Mouse (Mus musculus): Measurements from ENCODE around the gene Ntm.

The Ntm gene

GRCm38 (mm10) chr9:29296752-29297151 is 666.2 kb downstream of the Ntm start:
- no peak for DNase-seq

GRCm38 (mm10) chr9:29288003-29288704 is 674.8 kb downstream of the Ntm start:
- no peak for DNase-seq

- no peak for DNase-seq
Measured at GRCm38 (mm10) chr9:29285144-29285543, 677.8 kb downstream of the Ntm start.

DNA sequence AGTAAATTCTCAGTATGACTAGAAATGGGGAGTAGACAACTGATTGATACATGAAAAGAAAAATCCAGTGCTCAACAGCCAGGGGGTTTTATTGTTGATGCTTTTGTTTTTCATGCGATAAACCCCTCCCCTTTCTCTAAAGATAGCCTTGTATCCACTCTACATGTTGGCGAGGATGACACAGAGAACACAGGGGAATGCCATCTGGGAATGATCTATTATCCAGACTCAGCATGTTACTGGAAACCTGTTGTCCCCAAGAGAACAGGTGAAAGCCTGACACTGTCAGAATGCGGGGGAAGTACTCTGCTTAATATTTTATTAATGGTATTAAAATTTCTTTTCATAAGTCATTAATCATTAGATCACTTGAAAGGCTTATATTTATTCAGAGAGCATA is 690.1 kb downstream of the Ntm start:
- DNase-seq: no peak

GRCm38 (mm10) chr9:29269988-29270387 is 693.0 kb downstream of the Ntm start:
- no peak for DNase-seq

DNA sequence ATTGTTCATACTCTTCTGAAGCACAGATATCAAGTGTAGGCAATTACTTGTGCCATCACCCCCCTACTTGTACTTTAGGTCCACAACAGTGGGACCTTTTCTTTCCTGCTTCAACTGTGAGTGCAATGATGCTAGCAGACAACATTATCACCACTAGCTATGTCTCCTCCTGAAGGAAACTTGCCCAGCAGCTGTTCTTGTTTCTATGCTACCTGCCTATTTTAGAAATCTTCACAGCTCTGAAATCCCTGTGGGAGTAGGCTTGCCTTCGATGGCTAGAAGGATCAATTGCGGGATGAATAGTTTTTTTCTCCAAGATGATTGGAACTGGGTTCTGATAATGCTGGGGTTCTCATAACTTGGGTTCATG is 693.7 kb downstream of the Ntm start:
- no peak for DNase-seq

GRCm38 (mm10) chr9:29268583-29269276 is 694.2 kb downstream of the Ntm start:
- DNase-seq: no peak

DNA sequence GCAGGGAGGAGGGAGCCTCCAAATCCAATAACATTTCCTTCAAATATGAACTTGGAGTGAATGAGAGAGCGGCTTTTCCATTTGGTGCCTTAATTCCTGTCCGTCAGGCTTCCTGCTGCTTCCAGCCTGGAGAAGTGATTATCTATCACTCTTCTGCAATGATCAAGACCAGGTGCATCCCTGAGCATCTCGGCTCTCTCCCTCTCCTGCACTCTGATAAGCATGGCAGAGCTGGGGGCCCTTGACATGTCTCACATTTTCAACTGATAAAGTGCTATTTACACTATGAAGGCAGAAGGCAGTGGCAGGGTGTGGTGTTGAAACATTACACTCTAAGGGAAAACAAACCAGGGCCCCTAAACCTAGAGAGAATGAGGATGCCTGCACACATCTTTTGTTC is 695.3 kb downstream of the Ntm start:
- DNase-seq: no peak

DNA sequence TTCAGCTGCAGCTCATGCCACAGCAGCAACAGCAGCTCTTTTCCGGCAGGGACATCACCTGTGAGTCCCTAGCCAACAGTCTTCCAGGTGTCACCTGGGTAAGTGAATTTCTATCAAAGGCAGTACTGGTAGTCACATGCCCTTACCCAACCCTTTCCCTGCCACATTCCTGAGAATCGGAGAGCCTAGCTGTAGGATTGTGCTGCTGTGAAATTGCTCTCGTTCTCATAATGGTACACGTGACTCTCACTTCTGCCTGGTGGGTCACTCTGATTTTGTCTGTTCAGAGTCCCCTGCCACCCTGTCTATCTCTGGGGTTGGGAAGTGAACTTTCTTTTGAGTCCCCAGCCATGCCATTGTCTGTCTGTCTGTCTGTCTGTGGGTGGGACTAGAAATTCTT is 697.8 kb downstream of the Ntm start:
- DNase-seq: peak; percentile 44

DNA sequence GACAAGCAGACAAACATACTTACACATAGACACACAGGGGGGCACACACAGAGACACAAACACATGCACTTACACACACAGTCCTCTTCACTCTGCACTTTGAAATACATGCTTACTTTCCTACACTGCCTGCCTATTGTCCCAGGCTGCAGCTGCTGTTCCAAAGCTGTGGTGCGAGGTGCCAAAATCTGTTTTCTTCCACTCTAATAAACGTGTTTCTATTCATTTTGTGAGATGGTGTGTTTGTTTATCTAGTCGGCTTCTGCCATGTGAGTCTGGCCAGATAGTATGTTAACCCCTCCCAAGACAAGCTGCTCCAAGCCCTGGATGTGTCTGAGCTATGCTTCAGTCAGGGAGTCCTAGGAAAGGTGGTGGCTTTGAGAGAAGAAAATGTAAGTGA is 700.1 kb downstream of the Ntm start:
- peak; percentile 51 for DNase-seq

DNA sequence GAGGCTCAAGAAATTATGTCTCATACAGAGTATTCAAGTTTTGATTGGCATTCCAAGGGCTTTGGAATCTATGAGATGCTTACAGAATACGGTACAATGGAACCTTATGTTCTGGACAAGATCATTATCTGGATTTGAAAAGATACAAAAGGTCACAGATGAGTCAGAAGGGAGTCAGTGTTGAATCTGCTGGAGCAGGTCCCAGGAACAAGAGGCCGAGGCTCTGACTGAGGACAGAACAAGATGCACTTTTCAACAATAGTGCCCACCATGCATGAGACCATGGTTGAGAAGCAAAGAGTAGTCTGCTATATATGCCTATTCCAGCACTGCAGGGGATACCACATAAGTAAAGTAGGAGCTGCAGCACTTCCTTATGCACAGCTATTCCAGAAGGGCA is 710.1 kb downstream of the Ntm start:
- DNase-seq: no peak

DNA sequence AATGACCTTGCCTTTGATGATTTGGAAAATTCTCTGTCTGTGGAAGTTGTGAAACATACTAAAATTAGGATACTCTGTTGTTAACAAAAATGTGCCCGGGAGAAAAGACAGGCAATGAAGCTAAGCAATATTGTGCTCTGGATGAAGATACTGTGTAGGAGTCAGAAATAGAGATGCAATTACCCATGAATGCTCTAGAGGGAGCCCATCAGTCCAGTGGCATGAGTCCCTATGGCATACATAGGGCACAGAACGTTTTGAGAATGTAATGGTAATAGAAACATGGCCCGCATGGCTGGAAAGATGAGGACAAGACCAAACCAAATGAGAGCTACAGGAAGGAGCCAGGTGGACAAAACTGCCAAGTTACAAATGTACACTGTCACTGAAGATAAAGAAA is 712.1 kb downstream of the Ntm start:
- DNase-seq: peak; percentile 20

- peak; percentile 52 for DNase-seq
Measured at GRCm38 (mm10) chr9:29247812-29248211, 715.1 kb downstream of the Ntm start.

DNA sequence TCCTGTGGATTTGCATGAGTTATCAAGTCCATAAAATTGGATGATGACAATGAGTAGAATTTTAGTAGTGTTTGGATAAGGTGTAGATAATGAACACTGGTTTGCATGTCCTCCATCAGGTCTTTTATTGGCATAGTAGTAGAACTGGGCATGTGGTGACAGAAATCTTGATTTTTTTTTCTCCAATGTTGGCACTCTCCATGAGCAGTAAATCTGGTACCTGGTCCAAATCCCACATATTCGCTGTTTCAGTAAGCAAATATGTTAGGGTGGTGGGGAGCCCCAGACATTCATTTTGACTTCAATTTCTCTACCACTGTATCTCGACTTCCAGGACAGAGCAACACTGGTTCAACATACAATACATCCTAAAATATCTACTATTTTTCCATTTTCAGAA is 718.9 kb downstream of the Ntm start:
- DNase-seq: no peak

GRCm38 (mm10) chr9:29242497-29243422 is 720.2 kb downstream of the Ntm start:
- no peak for DNase-seq

DNA sequence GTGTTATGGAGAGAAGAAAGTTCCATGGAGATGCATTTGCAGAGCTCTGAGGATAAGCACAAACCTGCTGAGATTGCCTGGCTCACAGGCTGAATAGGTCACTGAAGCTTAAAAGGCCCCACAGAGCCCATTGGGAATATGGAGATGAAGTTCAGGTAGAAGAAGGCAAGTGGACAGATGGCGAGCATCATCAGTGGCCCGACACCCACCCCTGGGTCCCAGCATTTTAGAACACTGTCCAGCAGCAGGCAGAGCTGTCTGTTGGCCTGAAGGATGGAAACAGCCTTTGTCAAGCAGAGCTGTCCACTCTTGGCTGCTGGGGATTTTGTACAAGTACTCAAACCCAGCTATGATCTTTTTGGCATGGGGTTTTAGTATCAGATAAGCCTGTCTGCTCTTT is 722.1 kb downstream of the Ntm start:
- no peak for DNase-seq

- no peak for DNase-seq
Measured at GRCm38 (mm10) chr9:29238973-29239372, 724.0 kb downstream of the Ntm start.

DNA sequence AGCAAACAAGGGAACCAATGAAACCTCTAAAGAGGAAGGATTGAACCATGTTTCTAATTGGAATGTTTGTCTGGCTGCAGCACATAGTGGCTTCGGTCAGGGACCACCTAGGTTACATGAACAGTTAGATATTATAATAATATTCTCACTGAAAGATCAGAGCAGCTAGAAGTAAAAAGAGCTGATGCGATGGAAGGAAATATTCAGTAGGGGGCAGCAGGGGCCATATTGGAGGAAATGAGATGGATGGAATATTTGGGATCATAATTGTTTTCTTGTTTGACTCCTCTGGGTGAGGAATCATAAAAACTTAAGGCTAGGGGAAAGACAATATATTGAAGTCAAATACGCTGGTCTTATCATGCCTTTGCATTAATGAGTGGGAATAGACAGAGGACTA is 726.2 kb downstream of the Ntm start:
- no peak for DNase-seq

DNA sequence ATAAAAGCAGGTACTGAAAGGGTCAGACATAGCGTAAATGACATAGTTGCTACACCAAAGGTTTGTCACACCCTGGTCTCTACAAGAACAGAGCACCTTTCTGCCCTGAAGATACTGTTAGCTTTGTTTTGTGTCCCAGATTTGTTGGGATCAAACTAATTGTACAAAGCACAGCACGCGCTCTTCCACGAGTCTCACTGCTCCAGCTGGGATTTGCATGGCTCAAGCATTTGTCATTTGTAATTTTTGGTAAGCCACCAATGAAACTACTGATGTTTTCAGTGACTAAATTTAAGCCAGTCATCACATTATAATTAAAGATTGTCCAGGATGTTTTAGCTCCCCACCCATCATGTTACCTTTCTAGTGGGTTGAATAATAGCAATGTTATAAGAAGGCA is 735.2 kb downstream of the Ntm start:
- no peak for DNase-seq

DNA sequence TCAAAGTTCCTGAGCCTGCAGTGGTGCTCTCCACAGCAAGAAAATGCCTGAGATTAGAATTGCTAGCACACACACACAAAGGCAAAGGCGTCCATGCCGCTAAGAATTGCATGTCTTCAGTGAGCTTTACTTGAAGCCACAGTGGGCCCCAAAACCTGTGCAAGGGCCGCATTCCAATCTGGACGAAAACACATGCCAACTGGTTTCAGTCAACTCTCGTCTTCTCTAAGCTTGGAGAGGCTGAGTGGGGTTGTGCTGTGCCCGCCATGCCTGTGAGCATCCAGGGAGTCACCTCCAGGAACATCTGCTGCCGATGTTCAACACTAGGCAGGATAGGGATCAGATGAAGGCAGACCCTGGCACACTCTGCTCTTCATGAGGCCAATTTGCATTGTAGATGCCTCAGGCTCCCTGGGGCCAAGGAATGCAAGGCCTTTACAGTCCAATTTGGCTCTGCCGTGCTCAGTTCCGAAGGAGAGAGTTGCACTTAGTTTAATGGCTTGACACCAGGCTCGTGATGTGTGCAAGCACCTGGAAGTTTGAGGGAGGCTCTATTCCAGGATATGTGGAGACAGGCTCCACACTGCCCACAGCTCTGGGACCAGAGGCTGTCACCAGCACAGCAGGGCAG is 739.9 kb downstream of the Ntm start:
- DNase-seq: peak; percentile 27

DNA sequence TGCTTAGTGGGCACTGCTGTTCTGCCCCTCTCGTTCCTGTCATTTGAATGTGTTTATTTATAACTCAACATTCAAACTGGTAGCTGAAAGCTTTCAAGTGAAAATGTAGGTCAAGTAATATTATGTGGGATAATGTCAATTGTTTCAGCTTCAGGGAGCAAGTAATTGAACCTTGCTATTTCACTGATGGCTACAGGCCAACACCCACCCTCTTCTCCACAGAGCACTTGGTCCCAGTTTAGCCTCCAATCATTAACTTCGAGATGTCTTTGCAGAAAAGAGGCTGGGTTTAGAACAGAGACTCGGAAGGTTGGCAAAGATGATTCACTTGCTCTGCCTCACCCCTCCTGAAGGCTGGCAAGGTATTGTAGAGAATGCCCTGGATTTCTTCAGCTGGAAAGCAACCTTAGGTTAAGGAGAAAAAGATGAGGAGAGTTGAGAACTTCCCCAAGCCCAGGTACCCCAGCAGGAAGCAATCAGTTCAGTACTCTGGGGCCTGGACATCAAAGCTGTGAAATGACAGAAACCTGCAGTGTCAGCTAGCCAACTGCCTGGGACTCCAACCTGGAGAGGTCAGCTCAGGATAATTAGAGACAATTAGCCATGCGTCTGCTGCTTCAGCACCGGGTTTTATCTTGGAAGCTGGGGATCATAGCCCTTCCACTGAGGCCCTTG is 741.9 kb downstream of the Ntm start:
- peak; percentile 73 for DNase-seq

DNA sequence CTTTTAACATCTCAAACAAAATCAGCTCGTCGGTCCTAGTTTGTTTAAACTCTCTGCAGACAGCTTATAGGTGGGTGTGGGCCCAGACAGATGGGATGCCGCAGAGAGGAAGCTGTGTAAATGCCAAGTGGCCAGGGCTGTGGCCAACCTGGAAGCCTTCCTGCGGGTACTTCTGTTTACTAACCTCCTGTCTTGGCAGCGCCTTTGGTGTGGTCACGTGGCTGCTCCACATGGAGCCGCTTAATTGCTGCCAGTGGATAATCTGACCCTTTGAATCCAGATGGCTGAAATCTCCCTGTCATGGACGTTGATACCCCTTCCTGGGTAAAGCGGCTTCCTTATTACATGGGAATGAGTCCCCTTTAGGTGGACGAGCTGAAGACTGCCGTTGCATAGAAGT is 742.4 kb downstream of the Ntm start:
- DNase-seq: peak; percentile 89

DNA sequence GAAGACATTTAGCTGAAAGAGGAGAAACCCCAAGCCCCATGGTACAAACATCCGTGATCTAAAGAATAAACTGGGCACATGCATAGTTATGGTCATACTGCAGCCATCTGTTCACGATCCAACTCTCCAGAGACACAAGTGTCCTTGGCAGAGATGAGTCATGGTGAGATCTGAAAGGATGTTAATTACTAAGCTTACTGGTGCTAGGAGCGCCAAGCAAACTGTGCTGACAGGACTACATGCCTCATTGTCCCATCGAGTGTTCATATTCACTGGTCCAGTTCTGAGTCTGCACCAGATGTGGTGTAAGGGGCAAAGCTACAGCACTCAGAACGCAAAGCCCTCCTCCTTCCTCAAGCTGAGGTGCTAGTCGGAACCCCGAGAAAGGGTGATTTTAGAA is 745.0 kb downstream of the Ntm start:
- DNase-seq: no peak

All from retina, postnatal 1 day (tissue).